Mouse (Mus musculus): ENCODE measurements around the gene Sufu.

DNA sequence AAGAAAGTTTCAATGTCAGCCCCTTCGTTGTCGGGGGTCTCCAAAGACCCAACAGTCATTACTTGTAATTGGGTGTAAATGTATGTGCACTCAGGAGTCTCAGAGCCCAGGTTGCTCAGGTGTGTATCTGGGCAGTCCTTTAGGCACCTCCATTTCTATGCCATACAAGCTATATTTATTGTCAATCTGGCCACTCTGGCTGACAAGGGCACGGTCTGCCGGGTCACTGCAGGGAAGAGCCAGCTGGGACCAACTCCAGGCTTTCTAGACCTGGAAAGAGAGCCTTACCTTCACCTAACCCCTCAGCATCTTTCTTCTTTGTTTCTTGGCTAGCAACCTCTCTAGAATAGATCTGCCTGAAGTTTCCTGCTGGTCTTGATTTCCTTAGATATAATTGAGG is 113.0 kb downstream of the Sufu start:
- TF ChIP-seq BHLHE40 (IDR thresholded peaks at IDR 0.05; ENCODE audit: borderline replicate concordance, low read depth, low read length) (no peak), NRF1 (IDR thresholded peaks at IDR 0.05; ENCODE audit: insufficient read depth, low read depth, low read length, poor library complexity, severe bottlenecking) (no peak), ETS1 (IDR thresholded peaks at IDR 0.05; ENCODE audit: low read depth, low read length) (no peak), POLR2A (IDR thresholded peaks at IDR 0.05; ENCODE audit: control insufficient read depth in 1 of 2, insufficient read depth in 1 of 2, low read depth in 1 of 2, low read length in 2 of 2, poor library complexity in 1 of 2) (no peak), TBP (IDR thresholded peaks at IDR 0.05; ENCODE audit: low read depth, low read length) (no peak), E2F4 (IDR thresholded peaks at IDR 0.05; ENCODE audit: borderline replicate concordance, low read depth, low read length) (no peak), GATA1 (IDR thresholded peaks at IDR 0.05; ENCODE audit: low read depth, low read length) (no peak), MAX (IDR thresholded peaks at IDR 0.05; ENCODE audit: low read length) (no peak), MEF2A (IDR thresholded peaks at IDR 0.05; ENCODE audit: extremely low read depth, insufficient replicate concordance, low read depth, low read length, poor library complexity, severe bottlenecking) (no peak)
